Mouse (Mus musculus) thymus, postnatal 0 days (tissue): Measurements from ENCODE around the gene Trank1. TPM values are rescaled to one million over a fixed set of nuclear protein-coding genes. Genes with fewer than 3 reads are reported as not detected.

Source experiments
- DNase-seq: peaks from one replicate; pipeline ENCODE4 v3.0.0-alpha.2; 2015; ENCODE audit warnings: low spot score
- polyA plus RNA-seq: library from polyadenylated mRNA; unstranded; fragments of >200 nt; fragmentation: Nextera tagmentation; extraction: Ambion mirVana; gene quantifications from 2 replicates; pipeline ENCODE4 v1.2.1, GENCODE M21; 2015

The Trank1 gene
- polyA plus RNA-seq, 1 experiment from 2014 or later: 0.05 TPM

DNA sequence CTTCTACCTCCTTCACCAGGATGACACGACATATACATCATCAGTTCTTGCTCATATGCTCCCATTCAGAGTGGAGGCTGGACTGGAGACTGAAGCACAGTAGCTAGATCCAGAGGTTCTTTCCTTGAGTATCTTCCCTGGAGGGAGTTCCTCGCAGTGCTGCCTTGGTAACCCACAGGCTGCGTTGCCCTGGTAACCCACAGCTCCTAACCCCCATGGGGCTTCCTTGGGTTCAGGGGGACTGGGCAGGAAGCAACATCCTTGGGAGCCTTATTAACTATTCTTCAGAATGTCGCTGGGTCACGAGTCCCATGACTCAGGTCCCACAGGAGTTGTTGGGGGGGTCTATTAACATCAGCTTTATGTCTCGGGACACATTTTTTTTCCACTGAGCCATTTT is 113.6 kb downstream of the Trank1 start:
- DNase-seq: no peak

GRCm38 (mm10) chr9:111425952-111426351 is 114.4 kb downstream of the Trank1 start:
- DNase-seq: no peak

- DNase-seq: no peak
Observed at GRCm38 (mm10) chr9:111427891-111428555, 116.5 kb downstream of the Trank1 start.

- DNase-seq: no peak
Observed at GRCm38 (mm10) chr9:111428698-111429362, 117.3 kb downstream of the Trank1 start.

- DNase-seq: no peak
Observed at GRCm38 (mm10) chr9:111429363-111429750, 117.8 kb downstream of the Trank1 start.

DNA sequence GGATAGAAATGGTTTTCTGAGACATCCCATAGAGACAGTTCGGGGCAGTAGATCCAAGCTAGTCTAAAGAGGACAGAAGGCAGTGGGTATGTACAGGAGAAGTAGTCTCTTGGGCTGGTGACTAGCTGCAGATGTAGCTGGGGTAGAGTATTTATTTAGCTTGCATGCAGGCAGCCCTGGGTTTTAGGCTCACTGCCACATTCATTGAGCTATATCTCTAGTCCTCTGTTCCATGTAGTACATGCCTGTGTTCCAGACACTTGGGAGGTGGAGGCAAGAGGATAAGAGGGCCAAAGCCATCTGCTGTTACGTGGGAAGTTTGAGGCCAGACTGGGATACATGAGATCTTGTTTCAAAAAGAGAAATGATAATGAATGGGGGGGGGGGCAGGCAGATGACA is 123.9 kb downstream of the Trank1 start:
- DNase-seq: no peak

DNA sequence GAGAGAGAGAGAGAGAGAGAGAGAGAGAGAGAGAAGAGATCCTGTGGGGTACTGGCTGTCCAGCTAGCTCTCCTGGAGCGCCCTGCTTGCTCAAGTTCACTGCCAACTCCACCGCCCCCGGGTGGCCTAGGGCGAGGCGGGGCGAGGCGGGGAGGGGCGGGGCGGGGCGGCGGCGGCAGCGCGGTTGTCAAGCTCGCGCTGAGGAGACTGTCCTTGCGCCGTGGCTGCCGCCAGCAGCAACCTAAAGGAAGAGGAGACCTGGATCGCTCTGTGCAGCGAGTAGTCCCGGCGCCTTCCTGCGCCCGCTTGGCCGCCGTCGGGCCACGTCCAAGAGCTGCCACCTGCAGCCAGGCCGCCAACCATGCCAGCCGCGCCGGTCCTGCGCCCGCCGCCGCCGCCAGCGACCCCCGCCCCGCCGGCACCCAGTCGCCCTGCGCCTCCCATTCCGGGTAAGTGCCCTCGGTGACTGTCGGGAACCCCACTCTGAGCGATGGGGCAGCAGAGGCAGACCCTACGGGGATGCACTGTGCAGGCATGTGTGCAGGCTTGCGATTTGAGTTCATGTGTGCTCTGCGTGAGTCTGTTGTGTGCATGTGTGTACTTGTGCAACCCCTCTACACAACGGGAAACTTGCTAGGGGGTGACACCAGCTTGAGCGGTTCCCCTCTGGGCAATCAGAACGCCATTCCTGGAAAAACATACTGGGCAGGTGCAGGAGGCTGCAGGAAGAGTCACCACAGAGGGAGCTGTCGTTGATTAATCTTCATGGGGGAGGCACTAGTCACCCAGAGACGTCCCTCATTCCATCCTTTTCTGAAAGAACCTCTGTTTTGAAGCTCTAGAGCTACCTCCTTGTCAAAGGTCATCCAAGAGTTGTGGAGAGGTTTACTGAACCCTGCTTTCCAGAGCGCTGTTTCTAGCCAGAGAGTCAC is 127.6 kb downstream of the Trank1 start, which contains the start of gene Dclk3:
Dclk3 (plus strand) TSS at position 178 of the 932 bp plus-strand sequence.
- DNase-seq: no peak

DNA sequence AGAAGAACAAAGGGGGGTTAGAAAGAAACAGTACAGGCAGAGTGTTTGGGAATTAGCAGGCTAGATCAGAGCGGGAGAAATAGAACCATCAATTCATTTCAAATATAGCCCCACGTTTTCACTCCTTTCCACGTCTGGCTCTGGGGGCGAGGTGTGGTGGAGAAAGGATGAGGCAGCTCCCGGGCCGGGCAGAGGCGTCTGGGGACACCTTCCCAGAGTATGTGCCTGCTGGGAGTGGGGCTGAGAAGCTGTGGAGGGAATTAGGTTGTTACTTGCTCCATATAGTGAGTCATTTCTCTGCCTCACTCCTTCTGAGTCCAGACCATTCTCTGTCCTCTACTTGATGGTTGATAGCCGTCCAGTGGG is 128.3 kb downstream of the Trank1 start:
- no peak for DNase-seq

DNA sequence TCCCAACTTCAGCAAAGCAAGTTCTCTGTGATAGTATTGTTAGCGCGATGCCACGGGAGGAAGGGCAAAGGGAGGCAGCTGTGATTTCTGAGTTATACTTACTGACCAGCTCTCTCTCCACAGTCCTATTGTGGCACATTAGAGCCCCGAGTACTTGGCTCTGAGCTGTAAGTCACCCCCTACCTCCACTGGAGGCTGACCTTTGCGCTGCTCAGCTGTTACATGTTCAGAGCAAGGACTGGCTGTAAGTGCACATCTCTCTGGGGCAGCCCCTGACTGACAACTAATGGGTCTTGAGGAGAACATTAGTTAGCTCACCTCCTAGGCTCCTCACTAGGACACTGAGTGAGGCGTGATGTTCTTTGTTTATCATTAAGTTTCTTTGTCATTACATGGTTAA is 128.9 kb downstream of the Trank1 start:
- no peak for DNase-seq

GRCm38 (mm10) chr9:111441151-111441550 is 129.6 kb downstream of the Trank1 start:
- DNase-seq: no peak

Other genes with a start within 250 kb of the Trank1 start
- 24.8 and 26.6 TPM in 2 replicates for gene Lrrfip2, start 194.1 kb upstream of the Trank1 start, polyA plus RNA-seq
- 30.4 and 32.1 TPM in 2 replicates for gene Mlh1, start 39.9 kb upstream of the Trank1 start, polyA plus RNA-seq
- 19.9 and 22.8 TPM in 2 replicates for gene Epm2aip1, start 39.8 kb upstream of the Trank1 start, polyA plus RNA-seq
- gene Dclk3, start 127.3 kb downstream of the Trank1 start, polyA plus RNA-seq: 0.12 and 0.17 TPM in 2 replicates